Mouse (Mus musculus): ENCODE data around the gene Olfr215. TPM values are rescaled to one million over a fixed set of nuclear protein-coding genes. Genes with fewer than 3 reads are reported as not detected.

The Olfr215 gene
- total RNA-seq, 2 experiments from 2014 or later: not detected

Other genes starting within 250 kb of the Olfr215 start
- 10 to 100 TPM; 60.2 to 62.8 TPM for gene March8, start 246.2 kb downstream of the Olfr215 start, total RNA-seq (2021)
- 1 to 10 TPM in 1 of 2 experiments, under 1 TPM in 1; 0.95 to 1.9 TPM for gene Alox5, start 123.0 kb downstream of the Olfr215 start, total RNA-seq (2021)
- gene Olfr211, start 95.1 kb downstream of the Olfr215 start, total RNA-seq (2021): not detected
- gene Olfr212, start 77.7 kb downstream of the Olfr215 start, total RNA-seq (2021): not detected
- under 1 TPM in 1 of 2 experiments, not detected in 1; 0.36 TPM for gene Olfr213, start 45.7 kb downstream of the Olfr215 start, total RNA-seq (2021)
- 1 to 10 TPM; 2.4 to 3.2 TPM for gene Gm5580, start 33.1 kb downstream of the Olfr215 start, total RNA-seq (2021)
- gene Olfr214, start 30.0 kb downstream of the Olfr215 start, total RNA-seq (2021): not detected
- gene Zfp422, start 44.8 kb upstream of the Olfr215 start, total RNA-seq (2021): 10 to 100 TPM; 28.8 to 33.2 TPM
- gene Depp1, start 66.4 kb upstream of the Olfr215 start, total RNA-seq (2021): 1 to 10 TPM; 1.1 to 3.5 TPM
- 1 to 10 TPM; 4.5 to 5.7 TPM for gene Rassf4, start 89.8 kb upstream of the Olfr215 start, total RNA-seq (2021)
- gene Tmem72, start 132.7 kb upstream of the Olfr215 start, total RNA-seq (2021): under 1 TPM; 0.24 TPM

Measured in left cerebral cortex, postnatal 10 days (tissue).